Mouse (Mus musculus) intestine, embryonic 14.5 days (tissue): Measurements from ENCODE around the gene Lpcat2b. TPM values are rescaled to one million over a fixed set of nuclear protein-coding genes. Genes with fewer than 3 reads are reported as not detected.

ENCODE experiments used
- ATAC-seq: fragments of 200-750 bp; cut with Nextera tagmentation; replicated peaks from 2 replicates; pipeline ENCODE4 v1.8.0; 2017; ENCODE audit warnings: low read depth, moderate number of reproducible peaks, moderate TSS enrichment, moderate library complexity; ENCODE audit not compliant: low FRiP score, low TSS enrichment
- DNase-seq: peaks from one replicate; pipeline ENCODE4 v3.0.0-alpha.2; 2018; ENCODE audit warnings: low spot score
- H3K27ac ChIP-seq: fragments of 300-500 bp; sonication (generic); 2 replicates; pipeline ENCODE4 v1.5.1; 2014; ENCODE audit warnings: low read depth, mild to moderate bottlenecking, control low read depth
- H3K27me3 ChIP-seq: fragments of 300-500 bp; sonication (generic); replicated peaks from 2 replicates; pipeline ENCODE4 v1.6.1; 2014; ENCODE audit warnings: low read length, control low read depth; ENCODE audit not compliant: control insufficient read depth, insufficient read depth
- H3K36me3 ChIP-seq: fragments of 300-500 bp; sonication (generic); 2 replicates; pipeline ENCODE4 v1.6.1; 2014; ENCODE audit warnings: low read length, control low read depth; ENCODE audit not compliant: control insufficient read depth, insufficient read depth
- H3K4me1 ChIP-seq: fragments of 300-500 bp; sonication (generic); replicated peaks from 2 replicates; pipeline ENCODE4 v1.6.1; 2014; ENCODE audit warnings: low read length, control low read depth, mixed read lengths; ENCODE audit not compliant: control insufficient read depth, insufficient read depth
- H3K4me2 ChIP-seq: fragments of 300-500 bp; sonication (generic); 2 replicates; pipeline ENCODE4 v1.6.1; 2014; ENCODE audit warnings: low read length
- H3K4me3 ChIP-seq: fragments of 300-500 bp; sonication (generic); 2 replicates; pipeline ENCODE4 v1.5.1; 2014; ENCODE audit warnings: low read depth, low read length, control low read depth, mixed read lengths
- H3K9ac ChIP-seq: fragments of 300-500 bp; sonication (generic); 2 replicates; pipeline ENCODE4 v1.6.1; 2014; ENCODE audit warnings: mild to moderate bottlenecking, low read length
- H3K9me3 ChIP-seq: fragments of 300-500 bp; sonication (generic); 2 replicates; pipeline ENCODE4 v1.6.1; 2016; ENCODE audit warnings: low read length, control low read depth; ENCODE audit not compliant: control insufficient read depth
- WGBS: fragments of 180-500 bp; shearing (Covaris S2); extraction: QIAGEN DNeasy Blood & Tissue Kit; methylation state at CpG from one replicate; pipeline ENCODE4 v1.1.7; 2014; 5-methylcytosine and 5-hydroxymethylcytosine counted together
- polyA plus RNA-seq: library from polyadenylated mRNA; unstranded; fragments of >200 nt; fragmentation: Nextera tagmentation; extraction: Ambion mirVana; gene quantifications from 2 replicates; pipeline ENCODE4 v1.2.1, GENCODE M21; 2014

The Lpcat2b gene
- polyA plus RNA-seq, 1 experiment from 2014 or later = not detected

- Histone ChIP-seq H3K9me3 (no peaks in the 10 kb centered on the region), H3K9ac (no peak overlapping the region), H3K27me3 (peaks cover 36% of the 10 kb centered on the region), H3K36me3 (no peaks in the 10 kb centered on the region), H3K4me2 (no peak overlapping the region), H3K4me3 (no peak overlapping the region), H3K27ac (no peak overlapping the region), H3K4me1 (no peaks in the 10 kb centered on the region)
- ATAC-seq = no peak
- no peak for DNase-seq
- WGBS = 83% methylated on average over 4 of the region's 4 CpGs
Observed at GRCm38 (mm10) chr5:107405361-107405760, 26.0 kb upstream of the Lpcat2b start.

GRCm38 (mm10) chr5:107410305-107410704, 21.0 kb upstream of the Lpcat2b start:
- H3K4me2 ChIP-seq = no peak overlapping the region
- ATAC-seq (no peak), DNase-seq (no peak)
- H3K4me1 ChIP-seq = no peaks in the 10 kb centered on the region
- H3K9ac ChIP-seq = no peak overlapping the region
- 90% methylated on average over 1 of the region's 1 CpGs for WGBS
- no peak overlapping the region for H3K27ac ChIP-seq
- H3K36me3 ChIP-seq = no peaks in the 10 kb centered on the region
- H3K4me3 ChIP-seq = no peak overlapping the region
- no peaks in the 10 kb centered on the region for H3K9me3 ChIP-seq
- peaks cover 1% of the 10 kb centered on the region; the same call in 1 of the 2 replicates for H3K27me3 ChIP-seq

GRCm38 (mm10) chr5:107411326-107411725, 20.0 kb upstream of the Lpcat2b start:
- WGBS = 55% methylated on average over 4 of the region's 4 CpGs
- DNase-seq = no peak

GRCm38 (mm10) chr5:107412285-107412684, 19.1 kb upstream of the Lpcat2b start:
- Histone ChIP-seq H3K4me2 (no peak overlapping the region), H3K9ac (no peak overlapping the region), H3K4me3 (no peak overlapping the region), H3K27me3 (no peaks in the 10 kb centered on the region), H3K36me3 (no peaks in the 10 kb centered on the region), H3K9me3 (no peaks in the 10 kb centered on the region), H3K4me1 (no peaks in the 10 kb centered on the region), H3K27ac (no peak overlapping the region)
- DNase-seq (no peak), ATAC-seq (no peak)
- WGBS = 85% methylated on average over 2 of the region's 2 CpGs

More at GRCm38 (mm10) chr5:107411326-107411725, 20.0 kb upstream of the Lpcat2b start:
- Histone ChIP-seq H3K36me3 (no peaks in the 10 kb centered on the region), H3K4me1 (no peaks in the 10 kb centered on the region), H3K27me3 (no peaks in the 10 kb centered on the region), H3K4me2 (no peak overlapping the region), H3K27ac (no peak overlapping the region), H3K4me3 (no peak overlapping the region), H3K9me3 (no peaks in the 10 kb centered on the region), H3K9ac (no peak overlapping the region)
- no peak for ATAC-seq

GRCm38 (mm10) chr5:107415098-107415497, 16.3 kb upstream of the Lpcat2b start:
- no peaks in the 10 kb centered on the region for H3K36me3 ChIP-seq
- DNase-seq = no peak
- no peak overlapping the region for H3K27ac ChIP-seq
- WGBS = 69% methylated on average over 2 of the region's 2 CpGs
- no peak for ATAC-seq
- H3K4me3 ChIP-seq = no peak overlapping the region
- no peak overlapping the region for H3K9ac ChIP-seq
- H3K4me2 ChIP-seq = no peak overlapping the region
- H3K4me1 ChIP-seq = no peaks in the 10 kb centered on the region
- no peaks in the 10 kb centered on the region for H3K9me3 ChIP-seq
- H3K27me3 ChIP-seq = no peaks in the 10 kb centered on the region

GRCm38 (mm10) chr5:107421676-107422075, 9.7 kb upstream of the Lpcat2b start:
- no peak for DNase-seq
- Histone ChIP-seq H3K4me2 (no peak overlapping the region), H3K9me3 (no peaks in the 10 kb centered on the region), H3K4me3 (no peak overlapping the region), H3K27me3 (no peaks in the 10 kb centered on the region), H3K27ac (no peak overlapping the region), H3K9ac (no peak overlapping the region), H3K36me3 (no peaks in the 10 kb centered on the region), H3K4me1 (peaks cover 4% of the 10 kb centered on the region; the same call in 1 of the 2 replicates)
- WGBS = 24% methylated on average over 1 of the region's 1 CpGs
- ATAC-seq = no peak

GRCm38 (mm10) chr5:107434001-107434400, 2.7 kb downstream of the Lpcat2b start:
- no peak for ATAC-seq
- WGBS = 80% methylated on average over 5 of the region's 5 CpGs
- no peak for DNase-seq
- H3K9me3 ChIP-seq = no peaks in the 10 kb centered on the region
- no peak overlapping the region for H3K4me3 ChIP-seq
- peaks cover 6% of the 10 kb centered on the region for H3K4me1 ChIP-seq
- H3K4me2 ChIP-seq = no peak overlapping the region
- no peak overlapping the region for H3K27ac ChIP-seq
- no peak overlapping the region for H3K9ac ChIP-seq
- H3K36me3 ChIP-seq = no peaks in the 10 kb centered on the region
- no peaks in the 10 kb centered on the region for H3K27me3 ChIP-seq

- ATAC-seq (no peak), DNase-seq (no peak)
- 93% methylated on average over 6 of the region's 6 CpGs for WGBS
- no peak overlapping the region for H3K9ac ChIP-seq
- H3K4me1 ChIP-seq = peaks cover 6% of the 10 kb centered on the region
- no peaks in the 10 kb centered on the region for H3K36me3 ChIP-seq
- H3K27me3 ChIP-seq = no peaks in the 10 kb centered on the region
- no peaks in the 10 kb centered on the region for H3K9me3 ChIP-seq
- no peak overlapping the region for H3K4me2 ChIP-seq
- H3K27ac ChIP-seq = no peak overlapping the region
- no peak overlapping the region for H3K4me3 ChIP-seq
Observed at GRCm38 (mm10) chr5:107436185-107436584, 4.8 kb downstream of the Lpcat2b start.

GRCm38 (mm10) chr5:107436587-107437209, 5.3 kb downstream of the Lpcat2b start:
- peaks cover 6% of the 10 kb centered on the region for H3K4me1 ChIP-seq
- H3K36me3 ChIP-seq = no peaks in the 10 kb centered on the region
- H3K27ac ChIP-seq = no peak overlapping the region
- H3K27me3 ChIP-seq = no peaks in the 10 kb centered on the region
- no peak overlapping the region for H3K4me3 ChIP-seq
- no peaks in the 10 kb centered on the region for H3K9me3 ChIP-seq
- WGBS = 60% methylated on average over 6 of the region's 6 CpGs
- H3K9ac ChIP-seq = no peak overlapping the region
- H3K4me2 ChIP-seq = no peak overlapping the region
- DNase-seq (no peak), ATAC-seq (no peak)
